Mouse (Mus musculus) neural tube, embryonic 10.5 days (tissue): ENCODE results near the gene Grk5.
"Not testable (repeated sequence)": the region's sequence is repeated elsewhere in the genome, so short reads cannot be mapped to it uniquely, and the experiment has no call there.

ENCODE experiments used
- DNase-seq: peaks from one replicate; pipeline ENCODE4 v3.0.0-alpha.2; 2017; ENCODE audit warnings: low spot score; ENCODE audit errors: extremely low spot score

Grk5 gene

GRCm38 (mm10) chr19:60910304-60910703 lies 20.8 kb downstream of the Grk5 start:
- no peak for DNase-seq

GRCm38 (mm10) chr19:60911653-60912052 lies 22.1 kb downstream of the Grk5 start:
- DNase-seq: no peak

- no peak for DNase-seq
Measured at GRCm38 (mm10) chr19:60915236-60915635, 25.7 kb downstream of the Grk5 start.

- DNase-seq: no peak
Measured at GRCm38 (mm10) chr19:60915862-60916261, 26.3 kb downstream of the Grk5 start.

GRCm38 (mm10) chr19:60916869-60917570 lies 27.5 kb downstream of the Grk5 start:
- no peak for DNase-seq

- DNase-seq: not testable (repeated sequence)
Measured at GRCm38 (mm10) chr19:60924534-60924933, 35.0 kb downstream of the Grk5 start.

- DNase-seq: no peak
Measured at GRCm38 (mm10) chr19:60935001-60935400, 45.5 kb downstream of the Grk5 start.

- no peak for DNase-seq
Measured at GRCm38 (mm10) chr19:60939954-60940379, 50.4 kb downstream of the Grk5 start.

GRCm38 (mm10) chr19:60940866-60941265 lies 51.3 kb downstream of the Grk5 start:
- DNase-seq: no peak

GRCm38 (mm10) chr19:60945801-60946311 lies 56.3 kb downstream of the Grk5 start:
- DNase-seq: peak; percentile 22

GRCm38 (mm10) chr19:60946656-60947055 lies 57.1 kb downstream of the Grk5 start:
- no peak for DNase-seq

GRCm38 (mm10) chr19:60948996-60949395 lies 59.4 kb downstream of the Grk5 start:
- no peak for DNase-seq

GRCm38 (mm10) chr19:60950056-60950869 lies 60.7 kb downstream of the Grk5 start:
- DNase-seq: no peak

- no peak for DNase-seq
Measured at GRCm38 (mm10) chr19:60955131-60955530, 65.6 kb downstream of the Grk5 start.

GRCm38 (mm10) chr19:60955712-60956111 lies 66.2 kb downstream of the Grk5 start:
- no peak for DNase-seq

GRCm38 (mm10) chr19:60956198-60956750 lies 66.7 kb downstream of the Grk5 start:
- no peak for DNase-seq

GRCm38 (mm10) chr19:60959706-60960230 lies 70.2 kb downstream of the Grk5 start:
- no peak for DNase-seq

GRCm38 (mm10) chr19:60962358-60963061 lies 73.0 kb downstream of the Grk5 start:
- no peak for DNase-seq

GRCm38 (mm10) chr19:60967909-60968308 lies 78.4 kb downstream of the Grk5 start:
- no peak for DNase-seq

- no peak for DNase-seq
Measured at GRCm38 (mm10) chr19:60970406-60970805, 80.9 kb downstream of the Grk5 start.

GRCm38 (mm10) chr19:60971598-60971997 lies 82.0 kb downstream of the Grk5 start:
- DNase-seq: no peak
